Mouse (Mus musculus) C2C12 (cell line): ENCODE data around the gene A830031A19Rik. TPM values are rescaled to one million over a fixed set of nuclear protein-coding genes. Genes with fewer than 3 reads are reported as not detected.

Experiments
- H3K27me3 ChIP-seq: one replicate; pipeline ENCODE4 v1.6.1; 2011; ENCODE audit not compliant: control insufficient read depth, insufficient read depth, insufficient read length
- H3K36me3 ChIP-seq: one replicate; pipeline ENCODE4 v1.6.1; 2011; ENCODE audit not compliant: control insufficient read depth, insufficient read depth
- H3K4me3 ChIP-seq: one replicate; pipeline ENCODE4 v1.5.1; 2011; ENCODE audit warnings: mild to moderate bottlenecking, control low read depth; ENCODE audit not compliant: poor library complexity, insufficient read depth, severe bottlenecking
- H3K79me2 ChIP-seq: one replicate; pipeline ENCODE4 v1.6.1; 2011; ENCODE audit not compliant: control insufficient read depth, insufficient read depth
- H3K79me3 ChIP-seq: one replicate; pipeline ENCODE4 v1.6.1; 2011; ENCODE audit warnings: low read depth, control low read depth
- H3ac ChIP-seq: one replicate; pipeline ENCODE3; 2011; ENCODE audit warnings: low read depth; ENCODE audit not compliant: control insufficient read depth, insufficient read length
- CEBPB ChIP-seq: IDR thresholded peaks from one replicate; pipeline ENCODE4 v1.6.1; 2011; ENCODE audit warnings: low read depth, mild to moderate bottlenecking, control low read depth, moderate library complexity
- CTCF ChIP-seq: IDR thresholded peaks from one replicate; pipeline ENCODE4 v1.5.1; 2011; ENCODE audit not compliant: control insufficient read depth, insufficient read depth, insufficient read length
- FOSL1 ChIP-seq: IDR thresholded peaks from one replicate; pipeline ENCODE4 v1.8.0; 2011; ENCODE audit warnings: mild to moderate bottlenecking, low read length; ENCODE audit not compliant: poor library complexity, insufficient read depth, severe bottlenecking
- MAX ChIP-seq: IDR thresholded peaks from one replicate; pipeline ENCODE4 v1.6.1; 2011; ENCODE audit warnings: mild to moderate bottlenecking, control low read depth
- MYOD1 ChIP-seq: IDR thresholded peaks from one replicate; pipeline ENCODE4 v1.6.1; 2011; ENCODE audit warnings: low read depth; ENCODE audit not compliant: control insufficient read depth, insufficient read length
- MYOG ChIP-seq: IDR thresholded peaks from one replicate; pipeline ENCODE4 v1.6.1; 2011; ENCODE audit not compliant: control insufficient read depth, insufficient read length; ENCODE audit errors: extremely low read depth
- USF1 ChIP-seq: IDR thresholded peaks from one replicate; pipeline ENCODE4 v1.6.1; 2011; ENCODE audit warnings: low read depth, mild to moderate bottlenecking, control low read depth, moderate library complexity
- polyA plus RNA-seq: library from polyadenylated mRNA; unstranded; fragments of >200 nt; fragmentation: generic; extraction: Trizol; gene quantifications from one replicate; pipeline ENCODE4 v1.2.1, GENCODE M21; 2012; ENCODE audit warnings: missing spikeins

A830031A19Rik gene
- polyA plus RNA-seq, 1 experiment, result not detected

GRCm38 (mm10) chr11:24076821-24077730 lies 2.2 kb upstream of the A830031A19Rik start:
- Histone ChIP-seq H3K36me3 (no peaks in the 10 kb centered on the region), H3K79me2 (no peaks in the 10 kb centered on the region), H3ac (no peak overlapping the region), H3K4me3 (peak overlapping the region; percentile 21), H3K79me3 (no peaks in the 10 kb centered on the region), H3K27me3 (peaks cover 69% of the 10 kb centered on the region)
- TF ChIP-seq MYOD1 (no peak), FOSL1 (no peak), USF1 (no peak), CEBPB (no peak), MAX (no peak), CTCF (no peak), MYOG (no peak)

- H3K27me3 ChIP-seq, result peaks cover 60% of the 10 kb centered on the region
- H3K79me3 ChIP-seq, result no peaks in the 10 kb centered on the region
- H3ac ChIP-seq, result peak overlapping the region; percentile 8
- no peaks in the 10 kb centered on the region for H3K79me2 ChIP-seq
- peak overlapping the region; percentile 21 for H3K4me3 ChIP-seq
- TF ChIP-seq MYOG, result no peak
- TF ChIP-seq MYOD1, result no peak
- no peak for TF ChIP-seq USF1
- no peak for TF ChIP-seq FOSL1
- no peak for TF ChIP-seq CTCF
- no peak for TF ChIP-seq MAX
- no peak for TF ChIP-seq CEBPB
- H3K36me3 ChIP-seq, result no peaks in the 10 kb centered on the region
Measured at GRCm38 (mm10) chr11:24076127-24076650, 1.3 kb upstream of the A830031A19Rik start.

DNA sequence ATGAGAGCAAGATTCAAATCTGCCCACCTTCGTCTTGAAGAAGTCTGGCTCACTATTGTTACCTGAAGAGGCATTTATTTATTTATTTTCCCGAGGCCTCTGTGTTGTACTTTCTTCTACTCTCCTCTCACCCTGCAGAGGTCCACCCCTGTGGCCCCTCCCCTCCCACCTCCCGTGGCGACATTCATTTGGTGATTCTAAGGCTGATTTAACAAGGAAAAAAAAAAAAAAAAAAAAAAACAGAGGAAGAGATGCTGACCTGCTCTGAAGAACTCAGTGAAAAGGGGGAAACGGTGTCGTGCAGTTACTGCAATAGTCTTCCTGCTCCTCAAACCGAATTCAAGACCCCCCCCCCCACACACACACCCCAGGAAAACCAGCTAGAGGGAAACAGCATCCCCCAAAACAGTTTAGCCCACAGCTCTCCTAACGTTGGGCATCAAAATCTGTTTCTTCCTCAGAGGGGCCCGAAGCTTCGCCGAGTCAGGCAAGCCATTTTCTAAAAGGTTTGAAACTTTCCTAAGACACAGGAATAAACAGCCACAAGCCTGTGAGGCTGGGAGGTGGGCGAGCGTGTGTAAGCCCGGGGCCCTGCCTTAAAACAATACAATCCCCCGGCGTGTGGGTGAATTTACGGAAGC lies 752 bp upstream of the A830031A19Rik start:
- Histone ChIP-seq H3K79me3 (no peaks in the 10 kb centered on the region), H3K36me3 (no peaks in the 10 kb centered on the region), H3K79me2 (no peaks in the 10 kb centered on the region), H3ac (no peak overlapping the region), H3K27me3 (peaks cover 54% of the 10 kb centered on the region), H3K4me3 (no peak overlapping the region)
- no peak for TF ChIP-seq CEBPB
- TF ChIP-seq USF1, result no peak
- TF ChIP-seq MYOG, result no peak
- TF ChIP-seq CTCF, result no peak
- TF ChIP-seq MYOD1, result no peak
- TF ChIP-seq MAX, result no peak
- TF ChIP-seq FOSL1, result no peak

- Histone ChIP-seq H3ac (no peak overlapping the region), H3K36me3 (no peaks in the 10 kb centered on the region), H3K79me3 (no peaks in the 10 kb centered on the region), H3K27me3 (peaks cover 44% of the 10 kb centered on the region), H3K79me2 (no peaks in the 10 kb centered on the region), H3K4me3 (no peak overlapping the region)
- TF ChIP-seq FOSL1 (no peak), MYOG (no peak), CTCF (no peak), CEBPB (no peak), MAX (no peak), USF1 (no peak), MYOD1 (no peak)
Measured at GRCm38 (mm10) chr11:24074021-24074591, 748 bp downstream of the A830031A19Rik start.

DNA sequence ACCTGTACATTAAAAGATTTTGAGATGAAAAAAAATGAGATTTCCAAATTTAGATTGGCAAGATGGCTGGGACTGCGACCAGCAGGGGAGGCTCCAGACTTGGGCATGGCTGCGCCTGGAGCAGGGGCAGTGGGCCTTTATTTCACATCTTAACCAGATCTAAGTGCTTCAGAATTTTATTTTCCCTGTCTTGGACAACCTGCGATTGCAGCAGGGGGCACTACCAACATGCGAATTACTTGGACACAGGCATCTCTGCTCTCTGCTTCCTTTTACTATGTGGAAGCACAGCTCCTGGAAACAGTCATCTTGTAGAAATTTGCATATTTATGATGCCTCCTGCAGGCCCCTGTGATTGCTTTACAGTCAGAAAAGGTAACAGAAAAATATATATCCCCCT lies 9.5 kb downstream of the A830031A19Rik start:
- Histone ChIP-seq H3K36me3 (no peaks in the 10 kb centered on the region), H3K79me3 (no peaks in the 10 kb centered on the region), H3ac (no peak overlapping the region), H3K27me3 (peaks cover 11% of the 10 kb centered on the region), H3K4me3 (no peak overlapping the region), H3K79me2 (no peaks in the 10 kb centered on the region)
- TF ChIP-seq MAX, result no peak
